ENCODE assay signal across 9 mouse cellular contexts in genomic region chr11:90306993-90307392, GRCm38 (mm10). TPM values are rescaled to one million over a fixed set of nuclear protein-coding genes. Genes with fewer than 3 reads are reported as not detected.
A peak's percentile ranks its signal among the peaks of the same experiment; 100 is the strongest.
DNase-seq lines count a peak whose midpoint lies in the region; ATAC-seq and TF ChIP-seq lines count a peak whose summit lies in the region.
"Had no signal": no experiment of that assay in that cellular context is flagged by ENCODE, and none has a peak within 500 bp of the region (broad histone marks: within the 10 kb centered on the region; RNA-seq: fewer than 3 reads in every experiment).

No protein-coding gene starts in this region.

- TF ChIP-seq EP300 in heart, postnatal 0 days (IDR thresholded peaks at IDR 0.05; ENCODE audit: low read depth): no peak

- 35% methylated on average over 6 of the region's 6 CpGs for WGBS in liver, adult 2 months
- WGBS in liver, embryonic 12.5 days (ENCODE audit: insufficient replicate concordance): 49% methylated on average over 6 of the region's 6 CpGs
- 45% methylated on average over 6 of the region's 6 CpGs for WGBS in heart, postnatal 0 days
- WGBS in limb, embryonic 11.5 days: 72% methylated on average over 6 of the region's 6 CpGs

- no peak overlapping the region for H3K27ac ChIP-seq in liver, adult 2 months (replicated peaks; ENCODE audit: insufficient read depth, low read depth, low read length)
- H3K27ac ChIP-seq in liver, embryonic 12.5 days: no peak overlapping the region
- H3K27ac ChIP-seq in heart, postnatal 0 days (ENCODE audit: low read depth): no peak overlapping the region
- H3K27ac ChIP-seq in limb, embryonic 11.5 days (replicated peaks; ENCODE audit: low read depth, low read length): no peak overlapping the region
- H3K27ac ChIP-seq: macrophage had no signal

- no peaks in the 10 kb centered on the region for H3K4me1 ChIP-seq in liver, adult 2 months (ENCODE audit: control insufficient read depth, insufficient read depth, low read length)
- H3K4me1 ChIP-seq in liver, embryonic 12.5 days: no peaks in the 10 kb centered on the region
- no peaks in the 10 kb centered on the region for H3K4me1 ChIP-seq in heart, postnatal 0 days (ENCODE audit: control insufficient read depth, insufficient read depth)
- H3K4me1 ChIP-seq in limb, embryonic 11.5 days (ENCODE audit: control insufficient read depth, insufficient read depth, low read length): no peaks in the 10 kb centered on the region

- no peaks in the 10 kb centered on the region for H3K9me3 ChIP-seq in liver, embryonic 12.5 days (replicated peaks)
- no peaks in the 10 kb centered on the region for H3K9me3 ChIP-seq in heart, postnatal 0 days (replicated peaks; ENCODE audit: control insufficient read depth, low read length)
- H3K9me3 ChIP-seq in limb, embryonic 11.5 days (ENCODE audit: control insufficient read depth, low read length): no peaks in the 10 kb centered on the region

- H3K79me2 ChIP-seq in liver, adult 2 months (ENCODE audit: control insufficient read depth, insufficient read depth, low read length): no peaks in the 10 kb centered on the region

- DNase-seq in liver, adult 2 months (ENCODE audit: extremely low read depth, low read depth, low spot score): peak; percentile 51
- DNase-seq in ZHBTc4 (ENCODE audit: low read depth, low spot score): peak; percentile 61
- DNase-seq in cerebellum, postnatal 36 days: peak; percentile 59 to 60
- DNase-seq in heart, postnatal 0 days (ENCODE audit: low spot score): peak; percentile 28
- peak; percentile 62 for DNase-seq in limb, embryonic 11.5 days (ENCODE audit: low spot score)
- peak; percentile 83 for DNase-seq in retina, embryonic 14.5 days (ENCODE audit: low spot score)

- ATAC-seq in liver, embryonic 12.5 days: no peak
- peak; percentile 41; the same call in 1 of the 2 replicates for ATAC-seq in heart, postnatal 0 days (ENCODE audit: insufficient read depth, low read depth)
- 0 out of 2 replicates have a peak, but pooled peaks have one; percentile 67 for ATAC-seq in limb, embryonic 11.5 days (ENCODE audit: insufficient number of reproducible peaks, low FRiP score, low TSS enrichment, low read depth)
- no peak for ATAC-seq in erythroid progenitor cell, adult 5-6 weeks (replicated peaks; ENCODE audit: low FRiP score, poor library complexity, severe bottlenecking)

- no peak overlapping the region for H3K4me2 ChIP-seq in liver, embryonic 12.5 days
- H3K4me2 ChIP-seq in heart, postnatal 0 days (ENCODE audit: low read depth, low read length): no peak overlapping the region
- H3K4me2 ChIP-seq in limb, embryonic 11.5 days (ENCODE audit: low read depth, severe bottlenecking): no peak overlapping the region

- no peaks in the 10 kb centered on the region for H3K27me3 ChIP-seq in liver, adult 2 months (ENCODE audit: control insufficient read depth, insufficient read depth, low read length)
- H3K27me3 ChIP-seq in liver, embryonic 12.5 days (replicated peaks): no peaks in the 10 kb centered on the region
- no peaks in the 10 kb centered on the region for H3K27me3 ChIP-seq in heart, postnatal 0 days (ENCODE audit: control insufficient read depth, insufficient read depth, low read length)
- H3K27me3 ChIP-seq in limb, embryonic 11.5 days (ENCODE audit: control insufficient read depth, insufficient read depth, low read length): no peaks in the 10 kb centered on the region

- TF ChIP-seq POLR2A in liver, adult 2 months (IDR thresholded peaks at IDR 0.05; ENCODE audit: extremely low read depth, insufficient read depth, low read length): no peak

- H3K4me3 ChIP-seq in liver, adult 2 months (ENCODE audit: insufficient read depth, low read depth, low read length): no peak overlapping the region
- no peak overlapping the region for H3K4me3 ChIP-seq in liver, embryonic 12.5 days
- H3K4me3 ChIP-seq in heart, postnatal 0 days (ENCODE audit: low read depth, low read length): no peak overlapping the region
- H3K4me3 ChIP-seq in limb, embryonic 11.5 days (ENCODE audit: low read depth, low read length): no peak overlapping the region

- TF ChIP-seq CTCF in liver, adult 2 months (IDR thresholded peaks at IDR 0.05; ENCODE audit: low read depth, low read length): peak; percentile 71; the same call in 1 of the 2 replicates
- peak; percentile 91 for TF ChIP-seq CTCF in heart, postnatal 0 days (IDR thresholded peaks at IDR 0.05; ENCODE audit: low read depth)

- no peaks in the 10 kb centered on the region for H3K36me3 ChIP-seq in liver, adult 2 months (ENCODE audit: control insufficient read depth, insufficient read depth, low read length)
- no peaks in the 10 kb centered on the region for H3K36me3 ChIP-seq in liver, embryonic 12.5 days
- H3K36me3 ChIP-seq in heart, postnatal 0 days (replicated peaks; ENCODE audit: control insufficient read depth, insufficient read depth, low read length): no peaks in the 10 kb centered on the region
- H3K36me3 ChIP-seq in limb, embryonic 11.5 days (ENCODE audit: control insufficient read depth, insufficient read depth, low read length): no peaks in the 10 kb centered on the region

- H3K9ac ChIP-seq in liver, adult 2 months (ENCODE audit: low read depth, low read length): no peak overlapping the region
- no peak overlapping the region for H3K9ac ChIP-seq in liver, embryonic 12.5 days
- no peak overlapping the region for H3K9ac ChIP-seq in heart, postnatal 0 days (replicated peaks; ENCODE audit: low read depth, low read length)
- H3K9ac ChIP-seq in limb, embryonic 11.5 days (ENCODE audit: low read length): no peak overlapping the region

RNA-seq across cellular contexts. Expression of gene Mmd, which starts 57.7 kb away (rescaled TPM):
- total RNA-seq in liver, adult 2 months (2014; rRNA removed): 98.6 and 124 TPM in 2 replicates
- 60.3 and 86.5 TPM in 2 replicates for polyA plus RNA-seq in liver, adult 2 months (2012; rRNA removed)
- 10.6 and 12.0 TPM in 2 replicates for polyA plus RNA-seq in liver, embryonic 12.5 days (2016; fragmentation: Nextera tagmentation; extraction: Ambion mirVana)
- total RNA-seq in heart, postnatal 0 days (2014; rRNA removed; ENCODE audit: low replicate concordance): 58.7 and 78.1 TPM in 2 replicates
- polyA plus RNA-seq in heart, postnatal 0 days (2015; fragmentation: Nextera tagmentation; extraction: Ambion mirVana): 62.0 and 62.6 TPM in 2 replicates
- 35.5 and 36.1 TPM in 2 replicates for polyA plus RNA-seq in limb, embryonic 11.5 days (2014; fragmentation: Nextera tagmentation; extraction: Ambion mirVana)
- total RNA-seq in erythroid progenitor cell, adult 5-6 weeks (2015; ENCODE audit: low replicate concordance): 6.3 and 6.8 TPM in 2 replicates
- 2.6 and 7.0 TPM in 2 replicates for total RNA-seq in erythroid progenitor cell, adult 5-6 weeks (2017; ENCODE audit: low replicate concordance)

Comparison
In these comparisons a context has a peak if more than half of its experiments do, and no peak if none do; other contexts are left out.
1. DNase-seq: peak in every context shown above with its lines; median percentile 83 in retina, embryonic 14.5 days; 62 in limb, embryonic 11.5 days; 61 in ZHBTc4; 60 in cerebellum, postnatal 36 days; 51 in liver, adult 2 months; 28 in heart, postnatal 0 days.
2. ATAC-seq: peak in heart, postnatal 0 days (single experiment) and limb, embryonic 11.5 days (single experiment); none in liver, embryonic 12.5 days (single experiment) and erythroid progenitor cell, adult 5-6 weeks (single experiment).